Mouse (Mus musculus) embryonic stem cell, embryonic (primary cell): ENCODE measurements at regions not wholly inside any gene's neighbourhood (a gene's known extent, or its start where the extent isn't known, plus 50 kb on each side); places are given as distances from the start of the nearest gene placed in this dataset.

Experiments
- CTCF ChIA-PET, 4 experiments: fragments of 300-600 bp in 2 of 4; fragments of 350-600 bp in 2 of 4; sonication (Branson Sonifier 250); formaldehyde crosslinking; loops; one replicate each; lab custom pipeline; 2022; ENCODE audit warnings: inconsistent platforms in 2 of 4; lab: Charles Lee
- POLR2A ChIA-PET, 4 experiments: fragments of 300-600 bp in 2 of 4; fragments of 350-600 bp in 2 of 4; sonication (Branson Sonifier 250); formaldehyde crosslinking; loops; one replicate each; lab custom pipeline; 2022; ENCODE audit warnings: antibody characterized with exemption in 4 of 4, inconsistent platforms in 1 of 4; lab: Charles Lee

GRCm38 (mm10) chr3:151670628-151671027, 79.1 kb downstream of the Ifi44 start:
- POLR2A ChIA-PET, result no interaction called here
- CTCF ChIA-PET, result no interaction called here

GRCm38 (mm10) chr3:151653298-151653697, 96.5 kb downstream of the Ifi44 start:
- ChIA-PET POLR2A (no interaction called here), CTCF (no interaction called here)

GRCm38 (mm10) chr3:151651524-151651923, 98.2 kb downstream of the Ifi44 start:
- ChIA-PET CTCF (no interaction called here), POLR2A (no interaction called here)

- ChIA-PET CTCF (interaction anchor here in 2 of 4 experiments (1.0 to 1.1 kb wide), 2 partner anchors 123 to 439 kb away, joined by 3 read pairs; no protein-coding TSS in a partner anchor), POLR2A (no interaction called here)
Observed at GRCm38 (mm10) chr3:151647637-151648036, 102.1 kb downstream of the Ifi44 start.

- POLR2A ChIA-PET, result no interaction called here
- CTCF ChIA-PET, result no interaction called here
Observed at GRCm38 (mm10) chr3:151639431-151640111, 110.2 kb downstream of the Ifi44 start.

- ChIA-PET POLR2A (no interaction called here), CTCF (no interaction called here)
Observed at GRCm38 (mm10) chr3:151638326-151638725, 111.4 kb downstream of the Ifi44 start.

GRCm38 (mm10) chr3:151610954-151611353, 138.8 kb downstream of the Ifi44 start:
- ChIA-PET CTCF (no interaction called here), POLR2A (no interaction called here)

- ChIA-PET CTCF (no interaction called here), POLR2A (no interaction called here)
Observed at GRCm38 (mm10) chr3:151607689-151608088, 142.1 kb downstream of the Ifi44 start.

GRCm38 (mm10) chr3:151603371-151603770, 146.4 kb downstream of the Ifi44 start:
- CTCF ChIA-PET, result no interaction called here
- POLR2A ChIA-PET, result no interaction called here
